Mouse (Mus musculus): Measurements from ENCODE around the gene Zfp334. TPM values are rescaled to one million over a fixed set of nuclear protein-coding genes. Genes with fewer than 3 reads are reported as not detected.

Zfp334 gene
- total RNA-seq, 1 experiment from 2014 or later, result 6.3 TPM

Other genes starting within 250 kb of the Zfp334 start
- 0.57 and 1.2 TPM in 2 replicates for gene Cdh22, start 153.4 kb downstream of the Zfp334 start, total RNA-seq (2021)
- gene Slc35c2, start 100.4 kb downstream of the Zfp334 start, total RNA-seq (2021), result 53.0 and 62.2 TPM in 2 replicates
- 27.7 and 27.9 TPM in 2 replicates for gene Elmo2, start 61.8 kb downstream of the Zfp334 start, total RNA-seq (2021)
- not detected in 2 replicates for gene Zfp663, start 19.5 kb downstream of the Zfp334 start, total RNA-seq (2021)
- 0.15 TPM in 1 of 2 replicates, not detected in the other for gene Ocstamp, start 12.1 kb upstream of the Zfp334 start, total RNA-seq (2021)
- 0.58 and 1.5 TPM in 2 replicates for gene Slc13a3, start 85.0 kb upstream of the Zfp334 start, total RNA-seq (2021)
- 15.4 and 16.1 TPM in 2 replicates for gene Trp53rka, start 105.1 kb upstream of the Zfp334 start, total RNA-seq (2021)
- 0.43 and 0.82 TPM in 2 replicates for gene Slc2a10, start 115.5 kb upstream of the Zfp334 start, total RNA-seq (2021)
- gene Eya2, start 206.8 kb upstream of the Zfp334 start, total RNA-seq (2021), result 2.2 and 3.8 TPM in 2 replicates

Data from adrenal gland, postnatal 25 days (tissue).